Mouse (Mus musculus) cerebellum, adult 2 months (tissue): ENCODE data around the gene Ccdc61.

Experiments
- CTCF ChIP-seq: fragments of 200-500 bp; IDR thresholded peaks from 2 replicates; pipeline ENCODE4 v1.5.1; 2011; ENCODE audit warnings: low read depth, mild to moderate bottlenecking, control low read depth, low read length, moderate library complexity, borderline replicate concordance; ENCODE audit not compliant: insufficient read depth
- POLR2A ChIP-seq: fragments of 200-500 bp; IDR thresholded peaks from 2 replicates; pipeline ENCODE4 v1.6.1; 2011; ENCODE audit warnings: low read length, control low read depth, borderline replicate concordance; ENCODE audit not compliant: insufficient read depth

DNA sequence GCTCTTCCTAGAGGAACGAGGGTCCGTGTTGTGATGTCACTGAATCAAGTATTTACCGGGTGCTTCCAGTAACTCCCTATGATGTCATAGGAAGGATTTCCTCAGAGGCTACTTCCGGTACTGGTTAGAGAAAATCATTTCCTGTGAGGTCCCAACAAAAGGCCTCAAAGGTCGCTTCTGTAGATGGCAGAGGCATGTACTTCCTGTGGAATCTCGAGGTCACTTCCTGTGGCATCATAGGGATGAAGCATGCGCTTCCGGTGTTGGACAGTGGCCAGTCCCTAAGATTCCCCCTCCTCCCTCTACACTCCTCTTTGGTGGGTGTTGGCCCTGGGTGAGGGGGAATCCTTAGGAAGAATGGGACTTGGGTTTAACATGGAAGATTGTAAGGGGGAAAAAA, 49.2 kb upstream of the Ccdc61 start:
- TF ChIP-seq POLR2A (no peak), CTCF (no peak)
